Mouse (Mus musculus): Measurements from ENCODE around the gene Cct5.
"Not testable (repeated sequence)": the region's sequence is repeated elsewhere in the genome, so short reads cannot be mapped to it uniquely, and the experiment has no call there.

Cct5 gene

DNA sequence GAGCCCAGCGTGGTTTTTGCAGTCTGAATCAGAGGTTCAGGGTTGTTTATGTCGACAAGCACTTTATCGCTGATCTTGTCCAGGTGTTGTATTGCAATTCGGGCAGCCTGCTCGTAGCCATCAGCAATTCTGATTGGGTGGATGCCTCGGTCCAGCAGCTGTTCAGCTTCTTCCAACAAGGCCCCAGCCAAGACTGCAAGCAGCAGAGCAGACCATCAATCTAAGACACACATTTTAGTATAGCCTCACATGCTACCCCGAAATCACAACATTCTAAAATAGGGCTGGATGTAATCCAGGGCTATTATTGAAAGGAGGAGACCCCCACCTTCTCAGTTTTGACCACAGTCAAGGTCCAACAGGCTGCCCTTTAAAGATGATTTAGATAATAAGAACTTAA lies 6.0 kb downstream of the Cct5 start:
- no peak for DNase-seq

DNA sequence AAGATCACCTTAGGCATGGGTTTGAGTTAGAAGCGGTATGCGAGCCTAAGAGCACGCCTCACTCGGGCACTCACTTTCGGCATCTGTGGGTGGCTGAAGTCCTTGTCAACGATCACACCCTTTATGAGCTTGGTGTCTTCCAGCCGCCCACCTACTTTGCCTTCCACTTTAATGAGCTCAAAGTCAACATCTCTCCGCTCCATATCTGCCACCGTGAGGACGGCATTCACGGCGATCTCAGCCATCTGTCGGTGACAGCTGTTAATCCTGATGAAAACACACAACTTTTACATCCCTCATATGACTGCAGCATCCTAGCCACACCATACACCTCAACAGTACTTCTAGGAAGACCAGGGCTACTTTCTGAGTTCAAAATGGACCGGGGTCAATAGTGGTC lies 7.3 kb downstream of the Cct5 start:
- DNase-seq, result no peak

DNA sequence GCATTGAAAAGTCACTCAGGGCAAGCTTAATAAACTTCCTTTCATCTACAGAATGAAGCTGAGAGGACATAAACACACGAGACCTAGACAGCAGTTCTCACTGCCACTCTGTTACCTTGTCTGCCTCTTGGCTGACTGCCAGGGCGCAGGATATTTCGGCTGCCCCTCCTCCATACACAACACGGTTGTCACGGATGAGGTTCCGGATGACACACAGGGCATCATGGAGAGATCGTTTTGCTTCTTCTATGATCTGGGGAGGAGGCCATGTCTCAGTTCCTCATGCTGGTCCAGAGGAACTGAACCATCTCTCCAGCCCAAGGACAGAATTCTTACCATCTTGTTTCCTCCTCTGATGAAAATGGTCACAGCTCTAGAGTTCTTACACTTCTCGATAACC lies 9.1 kb downstream of the Cct5 start:
- peak in 1 of 2 experiments; percentile 36 for DNase-seq

DNA sequence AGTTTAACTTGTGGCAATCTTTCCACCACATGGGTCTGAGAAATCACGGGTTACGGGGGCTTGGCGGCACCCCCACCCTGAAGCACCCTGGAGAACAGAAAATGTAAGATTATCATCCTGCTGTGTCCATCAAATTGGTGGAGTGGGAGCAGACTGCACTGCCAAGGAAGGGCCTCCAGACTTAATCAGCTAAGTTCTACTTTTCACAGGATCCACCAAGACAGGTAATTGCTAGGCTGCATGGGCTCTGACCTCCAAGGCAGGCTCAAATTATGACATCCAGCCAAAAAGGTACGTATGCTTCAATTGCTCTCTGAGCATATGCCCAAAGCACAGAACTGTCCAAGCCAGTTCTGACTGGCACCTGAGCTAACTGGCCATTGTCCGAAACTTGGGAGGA lies 11.4 kb downstream of the Cct5 start:
- no peak for DNase-seq

- DNase-seq, result no peak
Observed at GRCm38 (mm10) chr15:31588989-31589640, 12.5 kb downstream of the Cct5 start.

GRCm38 (mm10) chr15:31587789-31588188 lies 13.8 kb downstream of the Cct5 start:
- DNase-seq, result no peak

GRCm38 (mm10) chr15:31586519-31586918 lies 15.1 kb downstream of the Cct5 start:
- peak; percentile 88 to 92 for DNase-seq

DNA sequence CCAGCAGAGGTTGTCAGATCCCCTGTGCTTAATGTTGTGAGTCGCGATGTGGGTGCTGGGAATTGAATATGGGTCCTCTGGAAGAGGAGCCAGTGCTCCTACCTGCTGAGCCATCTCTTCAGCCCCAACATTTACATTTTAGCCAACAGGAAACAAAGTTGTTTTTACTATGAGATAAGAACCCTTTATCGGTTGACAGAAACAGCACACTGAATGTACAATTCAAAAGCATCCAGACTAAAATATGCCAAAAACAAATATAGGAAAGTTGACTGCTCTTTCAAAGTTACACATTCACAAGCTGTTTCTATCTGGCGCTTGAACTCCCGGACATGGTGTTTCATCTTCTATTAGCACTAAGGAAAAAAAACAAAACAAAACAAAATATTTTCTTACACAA lies 15.5 kb downstream of the Cct5 start:
- DNase-seq, result no peak

- no peak for DNase-seq
Observed at GRCm38 (mm10) chr15:31585238-31585637, 16.4 kb downstream of the Cct5 start.

GRCm38 (mm10) chr15:31583304-31584085 lies 18.1 kb downstream of the Cct5 start:
- DNase-seq, result no peak

DNA sequence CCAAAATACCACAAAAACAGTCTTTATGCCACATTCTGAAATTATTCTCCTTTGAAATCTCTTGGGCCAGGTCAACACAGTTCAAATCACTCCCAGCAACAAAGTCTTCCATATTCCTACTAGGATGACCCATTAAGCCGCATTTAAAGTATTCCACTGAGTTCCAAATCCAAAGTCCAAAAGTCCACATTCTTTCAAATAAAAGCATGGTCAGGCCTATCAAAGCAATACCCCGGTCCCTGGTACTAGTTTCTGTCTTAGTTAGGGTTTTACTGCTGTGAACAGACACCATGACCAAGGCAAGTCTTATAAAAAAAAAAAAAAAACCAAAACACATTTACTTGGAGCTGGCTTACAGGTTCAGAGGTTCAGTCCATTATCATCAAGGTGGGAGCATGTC lies 20.5 kb downstream of the Cct5 start:
- not testable (repeated sequence) for DNase-seq

DNA sequence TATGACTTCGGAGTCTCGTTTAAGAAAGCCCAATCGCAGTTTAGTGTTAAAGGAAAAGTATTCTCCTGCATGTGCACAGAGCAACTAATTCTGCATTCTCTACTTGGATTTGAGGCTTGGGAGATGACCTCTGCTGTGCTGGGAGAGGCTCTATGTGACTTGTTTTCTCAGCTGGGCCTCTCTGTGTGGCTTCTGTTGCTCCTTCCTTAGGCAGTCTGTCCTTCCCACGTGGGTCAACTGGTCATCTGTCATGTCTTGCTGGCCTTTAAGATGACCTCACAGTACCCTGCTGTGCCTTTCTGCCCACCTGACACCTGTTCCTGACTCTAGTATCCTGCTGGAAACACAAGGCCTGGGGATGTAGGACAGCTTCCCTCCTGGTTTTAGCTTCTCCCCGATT lies 25.5 kb downstream of the Cct5 start:
- DNase-seq, result no peak

DNA sequence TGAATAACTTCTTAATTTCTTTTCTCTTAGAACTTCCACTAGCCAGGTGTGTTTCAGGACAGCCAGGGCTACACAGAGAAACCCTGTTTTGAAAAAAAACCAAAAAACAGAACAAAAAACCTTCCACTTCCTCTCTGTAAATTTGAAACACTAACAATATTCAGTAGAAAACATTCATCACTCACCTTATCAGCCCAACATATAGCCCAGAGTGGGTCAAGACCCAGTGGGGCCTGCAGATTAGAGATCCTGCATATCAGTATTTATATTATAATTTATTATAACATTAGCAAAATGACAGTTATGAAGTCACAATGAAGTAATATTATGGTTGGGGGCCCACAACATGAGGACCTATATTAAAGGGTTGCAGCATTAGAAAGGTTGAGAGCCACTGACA lies 27.9 kb downstream of the Cct5 start:
- no peak for DNase-seq

- no peak for DNase-seq
Observed at GRCm38 (mm10) chr15:31573287-31573686, 28.3 kb downstream of the Cct5 start.

GRCm38 (mm10) chr15:31571906-31572722 lies 29.5 kb downstream of the Cct5 start:
- DNase-seq, result peak in 1 of 2 experiments; percentile 43

DNA sequence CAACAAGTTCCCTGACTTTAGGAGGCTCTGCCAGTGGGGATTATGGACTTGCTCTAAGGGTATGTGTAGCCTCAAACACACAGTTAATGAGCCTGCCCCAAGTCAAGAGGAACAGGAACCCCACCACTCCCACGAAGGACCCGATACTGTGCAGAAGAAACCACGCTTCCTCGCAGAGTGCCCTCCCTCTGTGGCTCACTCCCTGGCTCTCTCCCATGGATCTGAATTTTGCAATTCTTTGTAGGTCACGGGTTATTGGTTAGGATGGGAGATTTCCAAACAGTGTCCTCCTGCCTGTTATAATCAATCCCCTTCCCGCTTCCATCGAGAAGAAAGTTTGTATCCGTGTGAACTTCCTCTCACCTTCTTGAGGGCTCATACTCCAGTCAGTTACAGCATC lies 30.6 kb downstream of the Cct5 start:
- DNase-seq, result no peak

- DNase-seq, result no peak
Observed at GRCm38 (mm10) chr15:31569325-31570022, 32.1 kb downstream of the Cct5 start.

DNA sequence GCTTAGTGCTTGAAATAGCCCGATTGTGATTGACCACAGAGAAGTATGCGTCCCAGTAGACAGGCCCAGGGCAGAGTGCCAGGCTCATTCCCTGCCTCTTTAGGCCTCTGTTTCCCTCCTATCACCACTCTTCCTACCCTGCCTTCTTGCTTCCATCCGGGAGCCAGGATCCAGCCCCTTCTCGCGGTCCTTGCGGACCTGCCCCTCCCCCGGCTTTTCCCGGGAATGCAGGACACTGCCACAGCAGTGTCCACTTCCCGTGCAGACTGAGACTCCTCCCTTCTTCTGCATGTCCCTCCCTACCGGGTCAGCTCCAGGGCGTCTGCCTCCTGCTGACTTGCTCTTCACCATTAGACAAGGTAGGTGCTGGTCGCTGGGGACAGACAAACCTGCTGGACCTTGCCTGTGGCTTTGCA lies 33.0 kb downstream of the Cct5 start:
- peak in 1 of 2 experiments; percentile 21 for DNase-seq

DNA sequence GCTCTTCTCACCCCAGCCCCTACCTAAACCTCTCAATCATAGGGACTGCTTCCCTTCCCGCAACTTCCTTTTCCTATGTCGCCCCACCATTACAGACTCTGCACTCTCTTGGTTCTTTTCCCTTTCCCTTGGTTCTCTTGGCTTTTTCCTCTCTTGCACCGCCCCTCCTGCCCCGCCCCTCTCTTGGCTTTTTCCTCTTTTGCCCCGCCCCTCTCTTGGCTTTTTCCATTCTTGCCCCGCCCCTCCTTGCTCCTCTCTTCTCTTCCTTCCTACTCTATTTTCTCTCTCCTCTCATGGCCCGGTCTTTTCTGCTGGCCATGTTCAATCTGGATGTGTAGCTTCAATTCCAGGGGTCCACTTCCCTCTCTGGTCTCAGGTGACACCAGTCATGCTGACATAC lies 34.2 kb downstream of the Cct5 start:
- DNase-seq, result no peak

GRCm38 (mm10) chr15:31565786-31566185 lies 35.8 kb downstream of the Cct5 start:
- DNase-seq, result no peak

DNA sequence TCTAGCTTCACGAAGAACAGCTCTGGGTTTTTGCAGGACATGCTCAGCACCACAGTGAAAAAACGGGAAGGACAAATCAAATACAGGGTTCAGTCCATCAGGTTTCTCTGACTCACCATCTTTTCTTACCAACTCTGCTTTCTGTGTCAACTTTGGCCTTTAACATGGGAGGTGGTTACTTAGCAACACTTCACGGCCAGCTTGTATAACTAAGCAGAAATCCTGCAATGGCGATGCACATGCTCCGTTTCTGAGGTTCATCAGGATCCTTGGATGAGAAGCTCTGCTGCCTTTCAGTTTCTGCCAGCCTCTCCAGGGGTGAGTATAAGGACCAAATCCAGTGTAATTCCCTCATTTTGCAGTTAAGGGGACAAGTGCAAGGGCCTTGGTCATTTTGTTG lies 36.4 kb downstream of the Cct5 start, which contains the start of gene Cmbl:
Gene Cmbl, plus strand, starts transcription at position 206 of the 400 bp plus-strand sequence.
- DNase-seq, result no peak

GRCm38 (mm10) chr15:31563577-31564546 lies 37.7 kb downstream of the Cct5 start:
- no peak for DNase-seq
